Mouse (Mus musculus): Measurements from ENCODE around the gene Wfdc15b. TPM values are rescaled to one million over a fixed set of nuclear protein-coding genes. Genes with fewer than 3 reads are reported as not detected.
"Not testable (repeated sequence)": the region's sequence is repeated elsewhere in the genome, so short reads cannot be mapped to it uniquely, and the experiment has no call there.

The Wfdc15b gene
- total RNA-seq (2021): not detected

- DNase-seq (ENCODE audit: low spot score in 2 of 2): no peak
- intact Hi-C loops (cut with DNase I): no loop called here
Measured at GRCm38 (mm10) chr2:164221522-164221921, at the start of gene Wfdc15b. Wfdc15b (minus strand) TSS chr2:164221660.

GRCm38 (mm10) chr2:164256540-164256939, 35.1 kb upstream of the Wfdc15b start, which contains the start of gene Svs3b:
Svs3b (minus strand) TSS chr2:164256640.
- DNase-seq (ENCODE audit: low spot score in 2 of 2); intact Hi-C loops (cut with DNase I): not testable (repeated sequence)

- intact Hi-C loops (cut with DNase I): no loop called here
- no peak for DNase-seq (ENCODE audit: low spot score in 2 of 2)
Measured at GRCm38 (mm10) chr2:164238366-164238765, 16.9 kb upstream of the Wfdc15b start, which contains the start of gene Svs2. Svs2 (minus strand) TSS chr2:164238466.

- no peak for DNase-seq (ENCODE audit: low spot score in 2 of 2)
- intact Hi-C loops (cut with DNase I): no loop called here
Measured at GRCm38 (mm10) chr2:164232671-164233070, 11.2 kb upstream of the Wfdc15b start.

GRCm38 (mm10) chr2:164228361-164229070, 7.1 kb upstream of the Wfdc15b start:
- no peak for DNase-seq (ENCODE audit: low spot score in 2 of 2)
- intact Hi-C loops (cut with DNase I): no loop called here

- intact Hi-C loops (cut with DNase I): no loop called here
- DNase-seq (ENCODE audit: low spot score in 2 of 2): no peak
Measured at GRCm38 (mm10) chr2:164219295-164219694, 2.2 kb downstream of the Wfdc15b start.

GRCm38 (mm10) chr2:164212711-164213110, 8.7 kb downstream of the Wfdc15b start:
- intact Hi-C loops (cut with DNase I): no loop called here
- peak; percentile 23 to 25 for DNase-seq (ENCODE audit: low spot score in 2 of 2)

GRCm38 (mm10) chr2:164210892-164211291, 10.6 kb downstream of the Wfdc15b start:
- intact Hi-C loops (cut with DNase I): no loop called here
- no peak for DNase-seq (ENCODE audit: low spot score in 2 of 2)

- intact Hi-C loops (cut with DNase I): no loop called here
- DNase-seq (ENCODE audit: low spot score in 2 of 2): peak; percentile 10 to 12
Measured at GRCm38 (mm10) chr2:164206676-164207075, 14.8 kb downstream of the Wfdc15b start.

GRCm38 (mm10) chr2:164206011-164206410, 15.4 kb downstream of the Wfdc15b start:
- DNase-seq (ENCODE audit: low spot score in 2 of 2); intact Hi-C loops (cut with DNase I): not testable (repeated sequence)

- intact Hi-C loops (cut with DNase I): no loop called here
- no peak for DNase-seq (ENCODE audit: low spot score in 2 of 2)
Measured at GRCm38 (mm10) chr2:164199626-164200327, 21.7 kb downstream of the Wfdc15b start, which contains the start of gene Wfdc15a. Wfdc15a (minus strand) TSS chr2:164200130.

- intact Hi-C loops (cut with DNase I): no loop called here
- DNase-seq (ENCODE audit: low spot score in 2 of 2): no peak
Measured at GRCm38 (mm10) chr2:164196700-164196990, 24.8 kb downstream of the Wfdc15b start.

GRCm38 (mm10) chr2:164195971-164196699, 25.3 kb downstream of the Wfdc15b start:
- intact Hi-C loops (cut with DNase I): no loop called here
- no peak for DNase-seq (ENCODE audit: low spot score in 2 of 2)

- intact Hi-C loops (cut with DNase I): no loop called here
- DNase-seq (ENCODE audit: low spot score in 2 of 2): no peak
Measured at GRCm38 (mm10) chr2:164194959-164195630, 26.4 kb downstream of the Wfdc15b start.

- intact Hi-C loops (cut with DNase I): no loop called here
- DNase-seq (ENCODE audit: low spot score in 2 of 2): no peak
Measured at GRCm38 (mm10) chr2:164192279-164192678, 29.2 kb downstream of the Wfdc15b start.

GRCm38 (mm10) chr2:164190576-164190975, 30.9 kb downstream of the Wfdc15b start, which contains the start of gene Wfdc12:
Wfdc12 (minus strand) TSS chr2:164190608.
- no peak for DNase-seq (ENCODE audit: low spot score in 2 of 2)
- intact Hi-C loops (cut with DNase I): no loop called here

GRCm38 (mm10) chr2:164188722-164189121, 32.7 kb downstream of the Wfdc15b start:
- intact Hi-C loops (cut with DNase I): loop anchor here (10.0 kb wide), 1 partner anchor 196 kb away; the partner anchor contains the start of gene Slpi
- no peak for DNase-seq (ENCODE audit: low spot score in 2 of 2)

- intact Hi-C loops (cut with DNase I): loop anchor here (10.0 kb wide), 1 partner anchor 201 kb away; the partner anchor contains the start of gene Slpi
- no peak for DNase-seq (ENCODE audit: low spot score in 2 of 2)
Measured at GRCm38 (mm10) chr2:164184145-164184719, 37.2 kb downstream of the Wfdc15b start.

- intact Hi-C loops (cut with DNase I): loop anchor here (10.0 kb wide), 1 partner anchor 201 kb away; the partner anchor contains the start of gene Slpi
- DNase-seq (ENCODE audit: low spot score in 2 of 2): no peak
Measured at GRCm38 (mm10) chr2:164183340-164183739, 38.1 kb downstream of the Wfdc15b start.

Measured in left cerebral cortex, postnatal 36 days (tissue).